Mouse (Mus musculus) gastrocnemius, postnatal 25 days (tissue): ENCODE results near the gene Chd5. TPM values are rescaled to one million over a fixed set of nuclear protein-coding genes. Genes with fewer than 3 reads are reported as not detected.

Source experiments
- DNase-seq: peaks from one replicate; pipeline ENCODE4 v3.0.0; 2022
- total RNA-seq, 2 experiments: library from RNA; stranded (reverse); gene quantifications; 1 replicate in 1 of 2; 2 replicates in 1 of 2; pipeline ENCODE4 v1.2.3; 2021

The Chd5 gene
- total RNA-seq, 2 experiments from 2014 or later: 0.03 to 0.08 TPM

DNA sequence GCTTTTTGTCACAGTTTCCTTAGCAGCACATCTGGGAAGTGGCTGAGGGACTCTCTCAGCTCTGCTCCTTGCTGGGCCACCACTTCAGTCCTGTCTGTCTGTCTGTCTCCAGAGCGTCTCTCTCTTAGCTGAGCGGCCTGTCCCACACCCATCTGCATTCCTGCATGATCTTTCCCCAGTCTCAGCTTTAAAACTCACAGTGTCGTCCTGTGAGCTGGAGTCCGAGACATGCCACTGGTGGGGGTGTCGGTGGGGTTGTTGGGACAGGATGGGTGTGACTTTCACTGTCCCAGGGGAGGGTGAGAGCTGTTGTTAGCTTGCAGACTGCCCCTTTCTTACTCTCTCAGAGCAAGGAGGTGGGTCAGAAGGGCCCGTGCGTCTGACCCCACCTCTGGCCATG lies 17.2 kb downstream of the Chd5 start:
- no peak for DNase-seq

DNA sequence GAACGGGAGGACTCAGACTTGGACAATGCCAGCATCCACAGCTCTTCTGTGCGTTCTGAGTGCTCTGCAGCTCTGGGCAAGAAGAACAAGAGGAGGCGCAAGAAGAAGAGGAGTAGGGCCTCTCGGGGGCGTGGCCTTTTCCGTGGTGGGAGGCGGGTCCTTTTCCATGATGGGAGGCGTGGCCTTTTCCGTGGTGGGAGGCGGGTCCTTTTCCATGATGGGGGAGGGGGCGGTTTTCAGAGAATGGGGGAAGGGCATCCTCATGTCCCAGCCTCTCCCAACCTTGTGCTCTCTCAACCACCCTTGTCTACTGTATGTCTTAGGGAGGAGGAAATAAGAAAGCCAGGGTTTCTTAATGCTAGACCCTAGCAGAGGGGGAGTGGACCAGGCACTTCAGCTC lies 21.2 kb downstream of the Chd5 start:
- no peak for DNase-seq

DNA sequence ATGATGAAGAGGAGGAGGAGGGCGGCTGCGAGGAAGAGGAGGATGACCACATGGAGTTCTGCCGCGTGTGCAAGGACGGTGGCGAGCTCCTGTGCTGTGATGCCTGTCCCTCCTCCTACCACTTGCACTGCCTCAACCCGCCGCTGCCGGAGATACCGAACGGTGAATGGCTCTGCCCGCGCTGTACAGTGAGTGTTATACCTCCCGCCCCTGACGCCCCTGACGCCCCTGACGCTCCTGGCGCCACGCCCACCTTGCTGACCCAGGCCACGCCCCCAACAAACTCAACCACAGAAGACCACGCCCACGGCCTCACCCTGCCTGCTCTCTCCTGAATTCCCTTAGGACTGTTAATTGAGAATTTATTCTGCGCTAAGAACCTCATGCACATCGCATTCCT lies 22.4 kb downstream of the Chd5 start:
- no peak for DNase-seq

DNA sequence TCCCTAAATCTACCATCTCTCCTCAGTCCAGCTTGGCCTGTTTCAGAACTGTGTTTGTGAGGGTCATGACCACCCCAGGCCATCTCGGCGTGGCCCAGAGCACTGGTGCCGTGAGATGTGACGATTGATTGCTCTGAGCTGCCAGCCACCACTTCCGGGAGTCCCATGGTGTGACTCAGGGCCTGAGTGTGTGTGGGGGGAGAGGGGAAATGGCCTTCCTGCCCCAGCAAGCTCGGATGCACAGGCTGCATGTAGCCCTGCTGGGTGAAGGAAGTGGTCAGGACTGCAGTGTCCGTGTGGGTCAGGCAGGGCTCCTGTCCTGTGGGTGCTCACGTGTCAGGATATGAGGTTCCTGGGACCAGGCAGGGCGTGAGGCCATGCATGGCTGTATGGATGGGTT lies 23.7 kb downstream of the Chd5 start:
- DNase-seq: no peak

DNA sequence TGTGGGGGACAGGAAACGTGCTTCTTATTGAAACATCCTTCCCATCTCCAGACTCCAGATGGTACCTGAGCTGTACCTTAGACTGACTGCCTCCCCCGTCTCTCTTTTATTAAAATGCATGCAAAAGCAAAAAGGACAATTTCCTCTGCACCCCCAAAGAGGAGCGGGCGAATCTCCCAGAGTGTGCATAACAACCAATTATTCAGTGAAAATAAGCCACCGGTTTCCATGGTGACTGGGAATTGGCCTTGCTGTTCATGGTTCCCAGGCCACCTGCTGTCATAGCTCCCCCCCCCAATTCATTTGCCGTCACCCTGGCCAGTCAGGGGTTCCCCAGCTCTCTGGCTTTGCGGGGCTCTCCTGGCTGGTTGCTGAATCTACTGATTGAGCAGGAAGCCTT lies 26.8 kb downstream of the Chd5 start:
- DNase-seq: no peak

DNA sequence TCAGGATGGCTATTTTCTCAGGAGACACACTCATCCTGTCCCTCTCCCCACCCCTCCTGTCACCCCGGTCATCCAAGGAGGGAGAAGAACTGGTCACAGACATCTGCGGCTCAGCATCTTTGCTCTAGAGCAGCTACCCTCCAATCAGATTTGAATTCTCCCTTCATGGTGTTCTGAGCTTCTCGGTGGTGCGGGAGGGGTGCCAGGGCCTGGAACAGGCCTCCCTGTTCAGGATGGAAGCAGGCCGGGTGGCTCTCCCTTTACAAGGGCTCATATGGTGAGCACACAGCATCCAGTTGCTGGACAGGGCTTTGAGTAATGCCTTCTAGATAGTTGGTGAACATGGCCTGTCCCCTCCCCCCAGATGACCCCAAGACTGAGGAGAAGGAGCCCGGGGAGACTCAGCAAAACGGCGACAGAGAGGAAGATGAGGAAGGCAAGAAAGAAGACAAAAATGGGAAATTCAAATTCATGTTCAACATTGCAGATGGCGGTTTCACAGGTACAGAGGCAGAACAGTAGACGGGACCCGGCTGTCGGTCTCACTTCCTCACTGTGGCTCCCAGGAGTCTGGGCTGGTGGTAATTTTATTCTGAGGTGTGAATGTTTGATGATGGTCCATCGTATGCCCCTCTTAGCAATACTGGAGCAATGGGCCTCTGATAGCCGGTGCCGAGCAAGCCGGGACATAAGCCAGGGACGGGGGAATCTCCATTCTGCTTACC lies 44.2 kb downstream of the Chd5 start:
- DNase-seq: no peak

DNA sequence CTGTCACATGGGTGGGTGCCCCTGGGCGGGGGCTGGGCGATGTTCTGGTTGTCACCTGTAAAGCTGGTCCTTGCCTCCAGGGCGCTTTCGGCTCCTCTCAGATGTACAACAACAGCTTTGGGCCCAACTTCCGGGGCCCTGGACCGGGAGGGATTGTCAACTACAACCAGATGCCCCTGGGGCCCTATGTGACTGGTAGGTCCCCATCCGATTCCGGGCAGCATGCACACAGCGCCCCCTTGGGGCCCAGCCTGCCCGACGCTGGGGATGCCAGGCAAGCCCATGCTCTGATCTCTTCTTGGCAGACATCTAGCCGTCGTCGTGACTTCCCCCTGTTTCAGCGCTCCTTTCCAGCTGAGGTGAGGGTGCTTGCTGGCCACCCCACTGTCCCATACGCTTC lies 47.2 kb downstream of the Chd5 start:
- DNase-seq: no peak

DNA sequence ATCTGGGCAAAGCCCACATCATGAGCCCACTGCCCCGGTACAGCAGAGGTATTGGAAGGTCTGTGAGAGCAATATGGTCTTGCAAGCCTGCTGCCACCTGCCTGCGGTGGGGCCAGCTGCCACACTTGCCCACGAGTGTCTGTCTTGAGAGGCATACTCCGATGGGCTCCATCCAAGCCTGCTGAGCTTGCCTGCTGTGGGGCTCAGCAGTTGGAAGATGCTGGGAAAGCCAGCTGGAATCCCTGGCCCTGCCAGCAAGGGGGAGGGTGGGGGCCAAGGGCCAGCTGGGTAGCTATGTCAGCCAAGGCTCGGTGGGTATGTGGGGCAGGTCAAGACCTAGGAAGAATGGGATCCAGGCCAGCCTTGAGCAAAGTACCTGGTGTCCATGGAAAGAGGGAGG lies 53.7 kb downstream of the Chd5 start:
- DNase-seq: peak; percentile 43

DNA sequence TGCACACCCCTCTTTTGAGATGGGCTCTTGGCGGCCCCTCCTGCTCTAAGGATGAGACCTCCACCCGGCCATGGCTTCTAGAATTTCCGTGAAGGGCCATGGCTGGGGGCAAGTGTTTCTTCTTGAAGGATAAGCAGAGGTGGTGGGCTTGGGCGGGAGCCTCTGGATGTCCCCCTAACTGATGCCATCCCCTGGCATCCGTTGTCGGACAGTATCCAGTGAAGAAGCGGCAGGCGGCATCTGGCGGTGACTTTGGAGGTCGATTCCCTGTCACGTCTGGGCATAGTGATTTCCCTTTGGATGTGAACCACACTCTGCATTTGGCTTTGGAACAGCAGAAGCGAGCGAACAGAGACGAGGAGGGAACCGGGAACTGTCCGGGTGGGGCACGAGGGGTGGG lies 54.2 kb downstream of the Chd5 start:
- no peak for DNase-seq

DNA sequence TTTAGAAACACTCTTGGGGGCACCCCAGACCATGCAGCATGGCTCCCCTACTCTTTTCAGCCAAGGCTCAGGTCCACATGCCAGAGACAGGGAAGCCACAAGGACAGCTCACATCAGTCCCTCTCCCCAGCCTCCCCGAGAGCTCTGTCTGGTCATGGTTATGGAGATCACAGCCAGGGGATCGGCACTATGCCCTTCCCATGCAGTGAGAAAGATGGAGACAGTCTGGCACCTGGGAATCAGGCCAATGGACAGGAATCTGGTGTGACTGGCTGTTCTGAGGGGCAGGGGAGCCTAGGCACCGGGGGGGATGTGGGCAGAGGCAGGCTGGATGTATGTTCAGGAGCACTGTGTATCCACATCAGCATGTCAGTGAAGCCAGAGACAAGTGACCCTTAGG lies 60.5 kb downstream of the Chd5 start:
- no peak for DNase-seq

DNA sequence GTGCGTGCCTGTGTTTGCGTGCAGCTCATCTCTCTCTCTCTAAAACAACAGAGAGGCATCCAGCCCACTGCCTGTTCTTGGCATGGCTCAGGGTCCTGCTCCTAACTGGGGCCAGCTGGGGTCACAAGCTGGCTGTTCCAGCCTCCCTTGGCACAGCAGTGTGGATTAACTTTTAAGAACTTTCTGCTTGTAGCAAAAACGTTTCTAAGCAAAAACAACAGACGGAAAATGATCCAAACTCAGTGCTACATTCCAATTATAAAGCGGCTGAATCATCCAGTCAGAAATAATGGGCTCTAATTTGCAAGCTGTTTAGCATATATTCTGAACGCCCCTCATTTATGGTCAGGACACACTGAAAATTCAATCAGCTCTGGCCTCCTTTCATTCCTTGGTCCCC lies 66.7 kb downstream of the Chd5 start:
- DNase-seq: peak; percentile 44

DNA sequence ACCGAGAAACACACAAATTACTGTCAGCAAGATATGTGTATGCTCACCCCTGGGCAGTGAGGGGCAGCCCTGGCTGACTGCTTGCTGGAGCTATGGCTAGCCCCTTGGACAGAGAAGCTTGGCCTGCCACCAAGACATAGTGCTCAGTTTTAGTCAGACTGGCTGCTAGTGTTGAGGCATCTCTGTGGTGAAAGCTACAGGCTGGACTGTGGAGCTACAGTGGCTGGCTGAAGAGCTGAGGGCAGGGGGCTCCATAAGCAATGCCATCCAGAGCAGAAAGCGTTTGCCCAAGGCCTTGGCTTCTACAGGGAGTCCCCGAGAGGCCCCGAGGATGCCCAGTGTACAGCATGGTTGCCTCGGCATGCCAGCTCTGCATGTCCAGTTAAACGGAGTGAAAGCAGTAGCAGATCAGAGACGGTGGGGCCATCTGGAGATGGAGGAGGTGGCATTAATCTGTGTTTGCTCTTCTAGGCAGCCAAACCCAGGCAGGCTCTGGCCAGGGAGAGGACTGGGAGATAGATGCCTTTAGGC lies 67.3 kb downstream of the Chd5 start:
- DNase-seq: no peak

DNA sequence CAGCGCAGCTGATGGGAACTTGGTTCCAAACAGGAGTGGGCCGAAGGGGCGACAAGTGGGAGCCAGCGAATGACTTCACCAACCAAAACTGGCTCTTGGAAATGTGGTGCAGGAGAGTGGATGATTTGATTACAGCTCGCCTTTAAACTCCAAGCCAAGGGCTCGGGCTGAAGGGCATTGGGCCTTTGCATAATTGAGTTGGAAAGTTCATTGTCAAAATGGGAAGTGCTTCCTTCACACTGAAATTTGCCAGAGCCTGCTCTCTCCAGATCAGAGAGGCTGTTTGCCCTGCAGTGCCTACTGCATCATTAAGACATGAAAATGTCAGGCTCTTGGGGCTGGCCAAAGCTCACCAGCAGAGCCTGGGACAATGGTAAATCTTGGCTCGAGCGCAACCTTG lies 68.1 kb downstream of the Chd5 start:
- no peak for DNase-seq

DNA sequence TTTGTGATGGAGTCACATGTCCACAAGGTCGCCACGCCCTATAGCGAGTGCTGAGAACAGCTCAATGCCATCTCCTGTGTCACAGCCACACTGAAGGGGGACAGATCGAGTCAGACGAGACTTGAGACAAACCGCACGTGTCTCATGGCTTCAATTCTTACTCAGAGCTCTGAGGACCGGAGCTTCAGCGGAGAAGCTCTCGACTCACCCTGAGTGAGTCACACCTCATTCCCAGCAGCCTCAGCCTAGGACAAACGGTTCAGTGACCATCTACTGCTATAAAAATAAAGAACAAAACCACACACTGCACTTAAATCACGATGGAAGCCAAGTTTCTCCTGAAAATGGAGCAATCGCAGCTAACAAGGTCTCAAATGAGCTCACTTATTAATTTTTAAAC lies 72.5 kb downstream of the Chd5 start:
- no peak for DNase-seq

DNA sequence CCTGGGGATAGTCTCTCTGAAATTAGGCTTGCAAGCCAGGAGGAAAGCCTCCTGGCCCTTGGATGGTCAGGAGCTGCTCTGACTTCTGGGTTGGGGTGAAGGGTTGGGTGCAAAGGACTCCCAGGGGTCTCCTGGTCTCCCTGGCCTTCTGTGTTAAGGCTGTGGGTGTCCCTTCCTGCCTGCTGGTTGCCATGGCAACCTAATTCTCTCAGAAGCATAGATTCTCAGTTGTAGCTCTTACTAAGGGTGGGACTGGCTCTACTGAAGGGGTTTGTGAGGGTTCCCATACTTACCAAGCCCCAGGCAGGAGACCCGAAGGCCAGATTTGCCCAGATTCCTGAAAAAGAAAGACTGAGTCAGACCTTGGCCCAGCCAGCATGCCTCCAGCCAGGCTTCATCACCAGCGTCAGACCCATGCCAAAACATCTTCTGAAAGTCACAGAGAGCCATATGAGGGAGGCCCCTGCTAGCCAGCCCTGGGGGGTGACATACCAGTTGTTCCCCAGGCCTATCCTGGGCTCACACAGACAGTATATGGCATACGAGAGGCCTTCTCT lies 74.2 kb downstream of the Chd5 start:
- DNase-seq: no peak

DNA sequence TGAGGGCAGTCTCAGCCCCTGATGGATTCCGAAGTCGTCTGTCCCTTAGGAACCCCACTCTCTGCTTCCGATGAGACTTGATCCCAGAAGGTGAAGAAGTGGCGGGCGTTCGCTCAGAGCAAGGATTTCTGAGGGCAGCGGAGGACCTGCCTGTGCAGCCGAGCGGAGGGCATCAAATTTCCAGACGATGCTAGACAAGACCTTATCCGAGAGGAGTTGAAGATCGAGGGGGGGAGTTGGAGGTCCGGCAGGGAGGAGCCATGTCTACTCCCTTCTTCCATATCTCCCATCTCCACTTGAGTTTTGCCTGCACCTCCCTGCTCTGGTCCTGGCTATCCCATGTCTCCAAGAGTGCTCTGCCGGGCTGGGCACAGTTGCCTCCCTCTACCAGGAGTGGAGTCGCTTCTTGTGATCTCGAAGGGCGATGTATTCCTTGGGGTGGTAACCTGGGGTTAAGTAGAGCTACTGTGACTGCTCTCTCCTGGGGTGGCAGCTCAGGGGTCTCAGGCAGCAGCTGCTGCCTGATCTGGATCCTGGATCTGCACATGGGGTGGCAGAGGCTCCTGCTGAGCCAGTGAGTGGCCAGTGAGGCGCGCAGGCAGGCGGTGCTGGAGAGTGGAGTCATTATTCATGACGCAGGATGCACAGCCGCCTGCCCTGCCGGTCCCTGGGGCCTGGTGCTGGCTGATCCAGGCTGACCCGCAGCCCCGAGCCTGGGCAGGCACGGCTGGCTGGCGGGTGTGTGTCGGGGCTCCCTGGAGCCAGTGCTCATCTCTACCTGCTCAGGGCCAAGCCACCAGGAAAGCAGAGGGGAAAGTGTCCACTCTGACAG lies 80.0 kb downstream of the Chd5 start:
- no peak for DNase-seq

DNA sequence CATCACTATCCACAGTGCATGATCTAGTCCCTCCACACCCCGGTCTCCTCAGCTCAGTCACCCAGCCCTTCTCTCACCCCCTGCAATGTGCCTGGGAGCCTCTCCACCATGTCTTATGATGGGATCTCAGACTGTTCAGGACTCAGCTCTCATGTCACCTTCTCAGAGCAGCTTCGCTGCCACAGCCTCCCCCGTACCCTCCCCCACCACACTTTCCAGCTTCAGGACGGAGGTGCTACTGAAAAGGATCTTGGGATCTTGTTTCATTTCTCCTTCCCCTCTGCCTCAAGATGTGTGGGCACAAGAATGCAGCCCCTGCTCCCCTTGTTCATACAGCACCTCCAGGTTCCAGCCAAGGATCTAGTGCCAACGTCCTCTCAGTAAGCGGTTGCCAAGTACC lies 85.1 kb downstream of the Chd5 start:
- DNase-seq: no peak

DNA sequence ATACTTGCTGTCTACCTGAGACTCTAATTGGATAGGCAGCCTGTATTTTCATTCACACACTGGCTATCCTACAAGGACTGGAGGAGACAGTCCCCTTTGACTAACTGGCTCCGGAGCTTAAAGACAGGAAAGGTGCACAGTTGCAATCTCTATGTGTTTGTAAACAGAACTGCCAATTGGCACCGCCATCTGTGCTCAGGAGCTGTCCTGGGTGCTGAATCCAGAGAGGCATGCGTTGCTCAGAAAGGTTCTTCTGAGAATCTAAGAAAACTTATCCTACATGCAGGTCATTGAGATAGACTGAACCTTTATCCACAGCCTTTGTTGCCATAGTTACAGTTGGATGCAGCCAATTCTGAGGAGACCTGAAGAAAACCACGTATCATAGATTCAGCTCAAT lies 85.9 kb downstream of the Chd5 start:
- DNase-seq: no peak

DNA sequence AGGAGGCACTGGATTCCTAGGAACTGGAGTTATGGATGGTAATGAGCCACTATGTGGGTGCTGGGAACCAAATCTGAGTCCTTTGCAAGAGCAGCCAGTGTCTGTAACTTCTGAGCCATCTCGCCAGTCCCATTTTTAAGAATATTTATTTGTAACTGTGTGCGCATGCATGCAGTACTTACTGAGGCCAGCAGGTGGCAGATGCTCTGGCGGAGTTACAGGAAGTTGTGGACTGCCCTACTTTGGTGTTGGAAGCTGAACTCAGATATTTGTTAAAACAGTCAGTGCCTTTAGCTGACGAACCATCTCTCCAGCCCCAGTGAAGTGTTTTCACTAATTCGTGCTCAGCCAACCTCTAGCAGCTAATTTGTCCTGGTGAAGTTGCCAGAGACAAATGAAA lies 86.5 kb downstream of the Chd5 start:
- DNase-seq: no peak

DNA sequence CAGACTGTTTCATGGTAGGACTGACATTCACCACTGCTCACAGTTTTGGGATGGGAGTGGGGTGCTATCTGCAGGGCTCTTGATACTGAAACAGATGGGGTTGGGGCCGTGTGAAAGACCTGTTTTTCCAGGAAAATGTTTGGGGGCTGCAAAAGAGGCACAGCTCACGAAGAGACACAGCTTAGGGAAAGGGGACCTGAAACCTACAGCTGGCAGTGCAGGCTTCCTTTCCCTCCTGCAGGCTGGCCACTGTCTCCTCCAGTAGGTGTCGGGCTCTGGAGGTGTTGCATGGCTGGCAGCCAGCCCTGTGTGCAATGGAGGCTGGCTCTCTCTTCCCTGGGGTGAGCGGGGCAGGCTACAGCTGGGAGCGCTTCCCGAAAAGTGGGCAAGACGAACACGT lies 89.8 kb downstream of the Chd5 start:
- DNase-seq: no peak

DNA sequence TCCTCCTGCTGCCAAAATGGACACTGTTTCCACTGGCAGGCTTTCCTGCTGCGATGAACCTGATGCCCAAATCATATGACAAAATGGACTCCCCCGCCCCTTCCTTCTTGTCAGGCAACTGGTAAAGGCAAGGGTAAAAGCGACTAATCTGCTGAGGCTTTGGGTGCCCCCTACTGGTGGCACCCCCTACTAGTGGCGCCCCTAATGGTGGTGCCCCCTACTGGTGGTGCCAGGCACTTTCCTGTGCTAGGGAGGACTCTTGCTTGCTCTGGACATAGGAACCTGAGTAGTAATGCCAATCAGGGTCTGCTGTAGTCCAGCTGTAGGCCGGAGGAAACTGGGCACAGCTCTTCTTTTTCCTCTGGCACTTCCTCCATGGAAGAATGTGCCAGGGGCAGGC lies 93.9 kb downstream of the Chd5 start:
- no peak for DNase-seq

DNA sequence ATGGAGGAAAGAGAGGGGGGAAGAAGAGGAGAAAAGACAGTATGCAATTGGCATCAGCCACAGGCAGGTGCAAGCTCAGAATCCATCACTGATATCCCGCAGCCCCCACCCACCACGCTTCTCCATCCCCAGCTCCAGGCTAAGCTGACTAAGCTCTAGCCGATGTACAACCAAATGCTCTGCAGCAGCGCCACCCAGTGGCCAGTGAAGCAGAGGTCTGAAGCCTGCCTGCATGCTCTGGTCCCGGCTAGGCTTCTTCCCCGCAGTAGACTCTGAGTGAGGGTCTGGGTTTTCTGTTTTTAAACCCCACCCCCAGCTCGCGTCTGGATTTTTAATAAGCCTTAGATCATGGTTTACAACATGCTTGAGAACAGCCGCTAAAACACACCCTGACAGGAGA lies 96.4 kb downstream of the Chd5 start:
- DNase-seq: peak; percentile 60

DNA sequence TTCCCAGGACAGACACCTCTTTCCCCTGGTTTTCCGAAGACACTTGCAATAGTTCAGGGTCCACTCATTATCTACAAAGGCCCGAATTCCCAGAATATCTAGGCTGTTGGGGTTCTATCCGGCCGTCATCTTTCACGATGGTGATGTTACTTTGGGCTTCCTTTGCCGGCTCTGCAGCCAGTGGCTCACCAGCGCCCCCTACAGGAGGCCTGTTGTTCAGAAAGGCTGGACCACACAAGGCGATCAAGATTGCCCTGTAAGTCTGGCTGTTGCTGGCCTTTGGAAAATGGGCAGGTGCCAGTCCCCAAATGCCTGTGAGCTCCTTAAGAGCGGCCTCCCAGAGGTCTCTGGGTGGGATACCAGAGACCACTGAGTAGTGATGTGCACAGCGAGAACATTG lies 96.8 kb downstream of the Chd5 start:
- DNase-seq: peak; percentile 41
